Mouse (Mus musculus): ENCODE measurements at regions not wholly inside any gene's neighbourhood (a gene's known extent, or its start where the extent isn't known, plus 50 kb on each side); places are given as distances from the start of the nearest gene placed in this dataset.

DNA sequence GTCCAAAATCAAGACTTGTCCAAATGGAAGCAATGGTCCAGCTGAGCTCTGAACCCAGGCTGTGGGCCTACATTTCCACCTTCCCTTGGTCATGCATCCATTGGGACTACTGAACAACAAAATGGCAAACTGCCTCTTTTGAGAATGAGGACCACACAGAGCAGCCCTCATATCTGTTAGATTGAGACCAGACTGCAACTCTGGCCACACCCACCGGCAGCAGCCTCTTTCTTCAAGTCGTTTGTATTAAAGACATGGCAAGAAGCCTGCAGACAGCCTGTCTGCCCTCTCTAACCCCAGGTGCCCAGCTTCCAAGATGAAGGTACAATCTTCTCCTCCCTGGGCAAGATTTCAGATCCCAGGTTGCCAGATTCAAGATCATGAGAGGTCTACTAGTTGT, 51.8 kb upstream of the St6galnac3 start:
- Histone ChIP-seq H3K4me1 (ENCODE audit: control insufficient read depth in 2 of 2, insufficient read depth in 2 of 2, low read length in 2 of 2) (peaks cover 0 to 5% of the 10 kb centered on the region in 2 experiments; a peak in 2 of 4 replicates), H3K4me3 (ENCODE audit: control insufficient read depth in 1 of 2, insufficient read depth in 1 of 2, low read depth in 1 of 2, low read length in 2 of 2) (no peak overlapping the region), H3K9ac (ENCODE audit: low read length) (no peak overlapping the region), H3K27ac (replicated peaks in 1 of 2; ENCODE audit: control insufficient read depth in 1 of 2, insufficient read depth in 1 of 2, low read depth in 2 of 2, low read length in 2 of 2) (no peak overlapping the region), H3K27me3 (ENCODE audit: control insufficient read depth, insufficient read depth, low read length) (peaks cover 4% of the 10 kb centered on the region; the same call in 1 of the 2 replicates), H3K4me2 (ENCODE audit: low read length) (no peak overlapping the region), H3K36me3 (ENCODE audit: control insufficient read depth, insufficient read depth, low read length) (no peaks in the 10 kb centered on the region), H3K9me3 (ENCODE audit: control insufficient read depth, low read length) (no peaks in the 10 kb centered on the region)
- WGBS = 36% methylated on average over 2 of the region's 2 CpGs
- ATAC-seq (ENCODE audit: insufficient number of reproducible peaks, insufficient read depth, low FRiP score, low read depth) = no peak

DNA sequence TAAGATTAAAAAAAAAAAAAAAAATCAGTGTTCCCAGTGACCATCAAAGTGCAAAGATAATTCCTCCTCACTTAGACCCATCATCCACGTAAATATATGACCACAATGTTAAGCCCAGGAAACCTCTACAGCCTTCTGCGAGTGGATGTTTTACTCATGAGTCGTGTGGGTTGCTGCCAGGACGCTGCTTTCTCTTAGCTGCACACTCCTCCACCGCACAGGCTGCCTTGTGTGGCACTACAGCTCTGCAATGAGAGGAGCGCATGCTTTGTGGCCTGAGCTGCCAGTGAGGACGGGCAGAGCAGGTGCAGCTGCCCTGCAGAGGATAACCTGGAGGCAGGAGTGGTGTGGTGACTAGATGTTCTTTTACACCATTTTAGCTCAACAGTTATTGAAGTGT, 53.4 kb upstream of the St6galnac3 start:
- peaks cover 6% of the 10 kb centered on the region; the same call in 1 of the 2 replicates for H3K27me3 ChIP-seq (ENCODE audit: control insufficient read depth, insufficient read depth, low read length)
- WGBS = 64% methylated on average over 7 of the region's 7 CpGs
- no peak overlapping the region for H3K27ac ChIP-seq (replicated peaks in 1 of 2; ENCODE audit: control insufficient read depth in 1 of 2, insufficient read depth in 1 of 2, low read depth in 2 of 2, low read length in 2 of 2)
- H3K9me3 ChIP-seq (ENCODE audit: control insufficient read depth, low read length) = no peaks in the 10 kb centered on the region
- no peak for ATAC-seq (ENCODE audit: insufficient number of reproducible peaks, insufficient read depth, low FRiP score, low read depth)
- no peak overlapping the region for H3K4me3 ChIP-seq (ENCODE audit: control insufficient read depth in 1 of 2, insufficient read depth in 1 of 2, low read depth in 1 of 2, low read length in 2 of 2)
- H3K4me1 ChIP-seq (ENCODE audit: control insufficient read depth in 2 of 2, insufficient read depth in 2 of 2, low read length in 2 of 2) = peaks cover 4 to 7% of the 10 kb centered on the region in 2 experiments; a peak in 3 of 4 replicates
- H3K9ac ChIP-seq (ENCODE audit: low read length) = no peak overlapping the region
- H3K4me2 ChIP-seq (ENCODE audit: low read length) = no peak overlapping the region
- no peaks in the 10 kb centered on the region for H3K36me3 ChIP-seq (ENCODE audit: control insufficient read depth, insufficient read depth, low read length)

DNA sequence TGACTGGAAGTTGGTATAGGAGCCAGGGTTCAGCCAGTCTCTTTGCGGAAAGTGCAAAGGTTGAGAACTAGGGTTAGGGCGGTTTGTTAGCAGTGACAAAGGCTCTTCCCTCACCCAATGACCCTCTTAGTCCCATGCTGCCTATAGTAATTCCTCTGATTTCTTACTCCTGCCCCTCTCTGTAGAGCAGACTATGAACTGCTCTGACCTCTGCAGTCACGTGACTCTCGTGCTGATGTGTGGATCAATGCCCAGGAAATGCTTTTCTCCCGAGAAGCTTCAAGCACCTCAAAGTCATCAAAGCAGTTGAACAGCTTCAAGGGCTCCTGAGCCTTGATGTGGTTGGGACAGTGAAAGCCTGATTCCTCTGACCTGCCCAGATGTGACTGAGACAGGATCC, 57.5 kb upstream of the St6galnac3 start:
- H3K4me1 ChIP-seq (ENCODE audit: control insufficient read depth in 2 of 2, insufficient read depth in 2 of 2, low read length in 2 of 2) = peaks cover 6% of the 10 kb centered on the region in 2 experiments; a peak in 3 of 4 replicates
- WGBS = 74% methylated on average over 5 of the region's 5 CpGs
- no peaks in the 10 kb centered on the region for H3K36me3 ChIP-seq (ENCODE audit: control insufficient read depth, insufficient read depth, low read length)
- H3K4me2 ChIP-seq (ENCODE audit: low read length) = no peak overlapping the region
- no peak for ATAC-seq (ENCODE audit: insufficient number of reproducible peaks, insufficient read depth, low FRiP score, low read depth)
- H3K27me3 ChIP-seq (ENCODE audit: control insufficient read depth, insufficient read depth, low read length) = peaks cover 6% of the 10 kb centered on the region; the same call in 1 of the 2 replicates
- no peak overlapping the region for H3K4me3 ChIP-seq (ENCODE audit: control insufficient read depth in 1 of 2, insufficient read depth in 1 of 2, low read depth in 1 of 2, low read length in 2 of 2)
- no peak overlapping the region for H3K27ac ChIP-seq (replicated peaks in 1 of 2; ENCODE audit: control insufficient read depth in 1 of 2, insufficient read depth in 1 of 2, low read depth in 2 of 2, low read length in 2 of 2)
- H3K9ac ChIP-seq (ENCODE audit: low read length) = no peak overlapping the region
- no peaks in the 10 kb centered on the region for H3K9me3 ChIP-seq (ENCODE audit: control insufficient read depth, low read length)

DNA sequence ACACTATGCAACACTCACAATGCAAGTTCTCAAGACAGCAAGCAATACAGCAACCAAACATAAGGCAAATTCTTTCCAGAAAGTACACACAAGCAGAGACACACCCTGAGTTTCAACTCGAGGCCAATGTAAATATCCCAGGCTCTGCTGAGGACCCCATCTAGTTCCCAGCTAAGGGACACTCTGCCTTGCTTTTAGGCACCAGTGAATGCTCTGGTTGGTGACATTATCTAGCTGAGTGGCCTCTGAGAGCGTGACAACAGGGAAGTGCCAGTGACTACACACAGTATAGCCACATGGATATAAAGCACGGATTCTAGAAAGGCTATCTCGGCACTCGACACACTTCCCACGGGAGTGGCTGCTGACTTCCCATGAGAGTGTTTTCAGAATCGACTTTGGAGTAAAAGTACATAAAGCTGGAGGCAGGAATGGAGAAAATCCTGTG, 58.3 kb upstream of the St6galnac3 start:
- H3K4me1 ChIP-seq (ENCODE audit: control insufficient read depth in 2 of 2, insufficient read depth in 2 of 2, low read length in 2 of 2) = peaks cover 6% of the 10 kb centered on the region in 2 experiments; a peak in 3 of 4 replicates
- H3K27ac ChIP-seq (replicated peaks in 1 of 2; ENCODE audit: control insufficient read depth in 1 of 2, insufficient read depth in 1 of 2, low read depth in 2 of 2, low read length in 2 of 2) = peak overlapping the region in 1 of 2 experiments; percentile 37; a peak in 1 of 4 replicates
- WGBS = 10% methylated on average over 7 of the region's 7 CpGs
- H3K4me3 ChIP-seq (ENCODE audit: control insufficient read depth in 1 of 2, insufficient read depth in 1 of 2, low read depth in 1 of 2, low read length in 2 of 2) = no peak overlapping the region
- peak overlapping the region; percentile 14 for H3K4me2 ChIP-seq (ENCODE audit: low read length)
- H3K9ac ChIP-seq (ENCODE audit: low read length) = no peak overlapping the region; the same call in 1 of the 2 replicates
- peaks cover 6% of the 10 kb centered on the region; the same call in 1 of the 2 replicates for H3K27me3 ChIP-seq (ENCODE audit: control insufficient read depth, insufficient read depth, low read length)
- no peak for ATAC-seq (ENCODE audit: insufficient number of reproducible peaks, insufficient read depth, low FRiP score, low read depth)
- no peaks in the 10 kb centered on the region for H3K9me3 ChIP-seq (ENCODE audit: control insufficient read depth, low read length)
- no peaks in the 10 kb centered on the region for H3K36me3 ChIP-seq (ENCODE audit: control insufficient read depth, insufficient read depth, low read length)

DNA sequence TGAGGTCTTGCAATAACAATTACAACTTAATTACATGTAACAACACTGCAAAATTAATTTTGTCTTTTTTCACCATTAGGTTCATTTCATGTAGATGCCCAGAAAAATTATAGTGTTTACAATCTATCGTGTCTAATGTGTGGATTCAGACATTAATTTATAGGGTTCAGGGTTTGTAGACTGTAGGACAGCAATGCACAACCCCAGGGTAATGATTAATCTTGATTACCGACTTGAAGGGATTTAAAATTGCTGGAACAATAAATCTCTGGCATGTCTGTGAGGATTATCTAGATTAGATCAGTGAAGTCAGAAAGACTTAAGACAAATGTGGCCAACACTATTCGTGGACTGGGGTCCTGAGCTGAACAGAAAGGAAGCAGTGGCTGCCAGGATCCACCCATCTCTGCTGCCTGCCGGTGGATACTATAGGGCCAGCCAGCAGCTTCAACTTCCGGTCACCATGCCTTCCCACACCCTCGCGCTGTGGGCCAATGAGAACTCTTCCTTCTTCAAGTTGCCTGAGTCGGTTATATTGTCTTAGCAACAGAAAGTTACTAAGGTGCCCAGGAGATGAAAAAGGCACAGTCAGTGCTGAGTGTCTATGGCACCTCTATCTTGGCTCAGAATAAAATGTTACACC, 59.1 kb upstream of the St6galnac3 start:
- no peak overlapping the region for H3K4me3 ChIP-seq (ENCODE audit: control insufficient read depth in 1 of 2, insufficient read depth in 1 of 2, low read depth in 1 of 2, low read length in 2 of 2)
- H3K9me3 ChIP-seq (ENCODE audit: control insufficient read depth, low read length) = no peaks in the 10 kb centered on the region
- H3K36me3 ChIP-seq (ENCODE audit: control insufficient read depth, insufficient read depth, low read length) = no peaks in the 10 kb centered on the region
- 71% methylated on average over 8 of the region's 8 CpGs for WGBS
- no peak overlapping the region for H3K4me2 ChIP-seq (ENCODE audit: low read length)
- H3K4me1 ChIP-seq (ENCODE audit: control insufficient read depth in 2 of 2, insufficient read depth in 2 of 2, low read length in 2 of 2) = peaks cover 6 to 8% of the 10 kb centered on the region in 2 experiments; a peak in 3 of 4 replicates
- ATAC-seq (ENCODE audit: insufficient number of reproducible peaks, insufficient read depth, low FRiP score, low read depth) = no peak
- no peak overlapping the region for H3K9ac ChIP-seq (ENCODE audit: low read length)
- peaks cover 6% of the 10 kb centered on the region; the same call in 1 of the 2 replicates for H3K27me3 ChIP-seq (ENCODE audit: control insufficient read depth, insufficient read depth, low read length)
- no peak overlapping the region for H3K27ac ChIP-seq (replicated peaks in 1 of 2; ENCODE audit: control insufficient read depth in 1 of 2, insufficient read depth in 1 of 2, low read depth in 2 of 2, low read length in 2 of 2)

DNA sequence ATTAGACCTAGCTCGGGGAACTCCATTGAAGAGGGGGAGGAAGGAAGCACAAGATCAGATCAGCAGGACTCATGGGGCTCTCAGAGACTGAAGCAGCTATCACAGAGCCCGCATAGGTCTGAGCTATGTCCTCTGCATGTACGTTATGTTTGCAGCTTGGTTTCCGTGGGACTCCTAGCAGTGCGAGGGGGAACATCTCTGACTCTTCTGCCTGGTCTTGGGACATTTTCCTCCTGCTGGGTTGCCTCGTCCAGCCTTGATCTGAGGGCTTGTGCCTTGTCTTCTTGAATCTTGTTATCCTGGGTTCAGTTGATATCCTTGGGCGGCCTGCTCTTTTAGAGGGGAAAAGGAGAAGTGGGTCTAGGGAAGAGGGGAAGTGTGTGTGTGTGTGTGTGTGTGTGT, 53.6 kb upstream of the Asb17 start:
- Histone ChIP-seq H3K27ac (replicated peaks in 1 of 2; ENCODE audit: control insufficient read depth in 1 of 2, insufficient read depth in 1 of 2, low read depth in 2 of 2, low read length in 2 of 2) (no peak overlapping the region), H3K27me3 (ENCODE audit: control insufficient read depth, insufficient read depth, low read length) (no peaks in the 10 kb centered on the region), H3K4me3 (ENCODE audit: control insufficient read depth in 1 of 2, insufficient read depth in 1 of 2, low read depth in 1 of 2, low read length in 2 of 2) (no peak overlapping the region), H3K9me3 (ENCODE audit: control insufficient read depth, low read length) (no peaks in the 10 kb centered on the region), H3K36me3 (ENCODE audit: control insufficient read depth, insufficient read depth, low read length) (no peaks in the 10 kb centered on the region), H3K4me2 (ENCODE audit: low read length) (no peak overlapping the region), H3K9ac (ENCODE audit: low read length) (no peak overlapping the region), H3K4me1 (ENCODE audit: control insufficient read depth in 2 of 2, insufficient read depth in 2 of 2, low read length in 2 of 2) (peaks cover 10 to 13% of the 10 kb centered on the region in 2 experiments; a peak in 3 of 4 replicates)
- WGBS = 76% methylated on average over 7 of the region's 7 CpGs
- ATAC-seq (ENCODE audit: insufficient number of reproducible peaks, insufficient read depth, low FRiP score, low read depth) = no peak

DNA sequence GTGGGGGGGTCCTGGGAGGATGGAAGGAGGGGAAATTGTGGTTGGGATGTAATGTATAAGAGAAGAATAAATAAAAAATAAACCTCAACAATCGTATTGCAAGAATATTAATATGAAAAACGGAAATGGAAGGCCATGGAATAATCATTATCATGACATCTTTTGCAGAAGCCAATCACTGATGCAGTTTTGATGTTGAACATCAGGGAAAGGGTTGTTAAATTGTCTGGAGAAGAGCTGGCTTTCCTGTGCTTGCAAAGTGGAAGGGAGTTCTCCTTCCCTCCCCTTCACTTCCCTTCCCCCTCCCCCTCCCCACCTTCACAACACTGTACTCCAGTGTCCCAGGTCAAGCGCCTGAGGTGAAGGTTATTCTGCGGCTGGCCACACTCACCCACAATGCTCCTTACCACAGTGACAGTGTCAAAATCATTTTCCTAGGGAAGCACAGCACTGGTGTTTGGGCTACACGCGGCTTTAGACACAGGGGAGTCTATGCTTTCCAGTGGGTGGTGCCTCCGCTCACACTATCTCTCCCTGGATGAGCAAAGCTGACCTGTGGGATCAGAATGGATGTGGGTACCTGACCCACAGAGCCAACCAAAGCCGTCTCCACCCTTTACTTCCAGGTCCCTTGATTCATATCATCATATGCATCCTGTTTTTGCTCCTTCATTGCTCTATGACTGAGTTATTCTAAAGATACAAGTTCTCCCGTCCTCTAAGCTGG, 53.0 kb upstream of the Asb17 start:
- no peaks in the 10 kb centered on the region for H3K27me3 ChIP-seq (ENCODE audit: control insufficient read depth, insufficient read depth, low read length)
- no peaks in the 10 kb centered on the region for H3K36me3 ChIP-seq (ENCODE audit: control insufficient read depth, insufficient read depth, low read length)
- peaks cover 10 to 13% of the 10 kb centered on the region in 2 experiments; a peak in 3 of 4 replicates for H3K4me1 ChIP-seq (ENCODE audit: control insufficient read depth in 2 of 2, insufficient read depth in 2 of 2, low read length in 2 of 2)
- peak overlapping the region; percentile 33 to 61; a peak in 2 of 4 replicates for H3K27ac ChIP-seq (replicated peaks in 1 of 2; ENCODE audit: control insufficient read depth in 1 of 2, insufficient read depth in 1 of 2, low read depth in 2 of 2, low read length in 2 of 2)
- WGBS = 64% methylated on average over 9 of the region's 9 CpGs
- H3K4me3 ChIP-seq (ENCODE audit: control insufficient read depth in 1 of 2, insufficient read depth in 1 of 2, low read depth in 1 of 2, low read length in 2 of 2) = no peak overlapping the region
- ATAC-seq (ENCODE audit: insufficient number of reproducible peaks, insufficient read depth, low FRiP score, low read depth) = no peak
- no peaks in the 10 kb centered on the region for H3K9me3 ChIP-seq (ENCODE audit: control insufficient read depth, low read length)
- H3K4me2 ChIP-seq (ENCODE audit: low read length) = 0 out of 2 replicates have a peak overlapping the region, but pooled peaks have one; percentile 17
- H3K9ac ChIP-seq (ENCODE audit: low read length) = no peak overlapping the region

Data from heart, embryonic 14.5 days (tissue).